Mouse (Mus musculus): ENCODE results near the gene Garem2. TPM values are rescaled to one million over a fixed set of nuclear protein-coding genes. Genes with fewer than 3 reads are reported as not detected.

The Garem2 gene
- total RNA-seq, 2 experiments from 2014 or later, result 0.27 to 0.45 TPM

DNA sequence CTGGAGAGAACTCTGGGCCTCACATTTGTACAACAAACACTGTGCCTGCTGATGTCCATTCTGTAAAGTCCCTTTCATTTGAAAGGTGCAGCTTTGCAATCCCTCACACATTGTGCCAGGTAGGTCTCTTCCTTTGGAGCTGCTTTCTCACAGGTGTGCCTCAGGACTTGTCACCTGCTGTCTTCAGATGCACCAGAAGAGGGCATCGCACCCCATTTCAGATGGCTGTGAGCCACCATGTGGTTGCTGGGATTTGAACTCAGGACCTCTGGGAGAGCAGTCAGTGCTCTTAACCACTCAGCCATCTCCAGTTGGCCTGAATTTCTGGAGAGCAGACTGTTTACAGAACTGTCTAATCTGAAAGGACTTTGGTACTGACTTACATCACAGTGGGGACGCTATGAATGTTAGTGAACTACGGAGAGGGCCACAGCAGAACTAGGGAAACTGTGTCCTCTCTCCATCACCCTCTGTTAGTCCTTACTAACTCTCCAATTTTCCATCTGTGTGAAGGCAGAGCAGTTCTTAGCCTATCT lies 7.6 kb downstream of the Garem2 start:
- no peak for DNase-seq

GRCm38 (mm10) chr5:30113881-30114760 lies 9.2 kb downstream of the Garem2 start:
- DNase-seq, result peak; percentile 88

DNA sequence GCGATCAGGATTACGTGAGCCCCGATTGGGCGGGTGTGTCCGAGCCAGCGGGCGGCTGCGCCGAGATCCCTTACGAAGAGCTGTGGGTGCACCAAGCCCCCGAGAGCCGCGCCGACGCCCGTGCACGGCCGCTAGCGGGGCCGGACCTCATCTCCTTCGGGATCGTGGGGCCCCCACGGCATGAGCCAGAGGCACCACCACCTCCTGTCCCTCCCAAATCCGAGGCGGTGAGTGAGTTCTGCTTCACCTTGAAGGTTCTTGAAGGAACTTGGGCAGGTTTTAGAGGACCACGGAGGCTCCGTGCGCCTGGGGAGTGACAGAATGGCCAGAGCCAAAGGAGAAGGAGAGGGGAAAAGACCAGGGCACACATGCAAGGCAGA lies 9.8 kb downstream of the Garem2 start:
- no peak for DNase-seq

DNA sequence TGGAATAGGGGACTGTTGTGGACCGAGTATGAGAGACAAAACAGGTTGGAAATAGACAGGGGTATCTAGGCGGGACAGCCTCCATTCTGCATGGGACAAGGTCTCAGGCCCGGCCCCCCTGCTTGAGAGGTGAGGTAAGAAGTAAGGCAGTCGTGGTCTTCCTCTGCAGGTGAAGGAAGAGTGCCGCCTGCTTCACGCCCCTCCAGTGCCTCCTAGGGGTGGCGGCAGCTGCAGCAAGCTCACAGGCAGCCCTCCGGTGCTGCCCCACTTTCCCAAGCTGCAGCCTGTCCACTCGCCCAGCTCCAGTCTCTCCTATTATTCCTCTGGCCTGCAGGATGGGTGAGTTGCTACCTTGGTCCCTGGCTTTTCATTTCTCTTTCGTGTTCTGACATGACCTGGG lies 10.8 kb downstream of the Garem2 start:
- no peak for DNase-seq

DNA sequence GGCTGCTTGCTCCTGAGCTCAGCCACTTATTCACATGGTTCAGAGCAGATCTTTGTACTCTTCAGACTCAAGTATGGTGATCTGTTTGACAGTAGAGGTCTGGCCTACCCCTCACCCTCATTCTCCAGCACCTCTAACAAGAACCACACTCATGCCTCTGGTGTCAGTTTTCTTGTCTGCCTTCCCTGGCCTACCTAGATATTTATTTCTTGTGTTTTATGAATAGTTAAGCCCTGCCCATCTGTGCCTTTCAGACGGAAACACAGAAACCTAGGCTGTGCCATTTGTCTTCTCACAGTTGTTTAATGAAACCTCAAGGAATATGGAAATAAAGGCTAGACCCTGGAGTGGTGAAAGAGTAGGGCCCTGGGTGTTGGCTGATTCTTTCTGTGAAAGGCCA lies 13.1 kb downstream of the Garem2 start:
- DNase-seq, result no peak

- DNase-seq, result no peak
These were observed 14.2 kb downstream of the Garem2 start for GRCm38 (mm10) chr5:30119163-30119562.

GRCm38 (mm10) chr5:30120106-30120505 lies 15.1 kb downstream of the Garem2 start:
- no peak for DNase-seq

GRCm38 (mm10) chr5:30122481-30122880 lies 17.5 kb downstream of the Garem2 start:
- DNase-seq, result no peak

GRCm38 (mm10) chr5:30125587-30125986 lies 20.6 kb downstream of the Garem2 start:
- DNase-seq, result no peak

DNA sequence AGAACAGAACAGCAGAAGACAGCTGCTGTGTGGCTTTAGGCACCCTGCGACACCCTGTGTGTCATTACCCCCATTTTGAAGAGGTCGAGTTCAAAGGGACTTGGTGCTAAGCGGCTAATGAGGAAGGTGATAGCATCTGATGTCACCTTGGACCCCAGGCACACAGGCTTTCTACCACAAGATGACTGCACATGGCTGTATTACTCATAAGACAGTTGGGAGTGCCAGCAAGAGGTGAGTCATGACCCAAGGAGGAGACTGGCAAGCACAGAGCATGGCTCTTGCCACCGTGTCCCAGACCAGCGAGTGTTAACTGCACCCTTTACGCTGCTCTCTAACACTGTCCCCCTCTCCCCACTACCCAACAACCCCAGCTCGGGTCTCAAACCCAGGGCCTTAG lies 21.8 kb downstream of the Garem2 start:
- no peak for DNase-seq

DNA sequence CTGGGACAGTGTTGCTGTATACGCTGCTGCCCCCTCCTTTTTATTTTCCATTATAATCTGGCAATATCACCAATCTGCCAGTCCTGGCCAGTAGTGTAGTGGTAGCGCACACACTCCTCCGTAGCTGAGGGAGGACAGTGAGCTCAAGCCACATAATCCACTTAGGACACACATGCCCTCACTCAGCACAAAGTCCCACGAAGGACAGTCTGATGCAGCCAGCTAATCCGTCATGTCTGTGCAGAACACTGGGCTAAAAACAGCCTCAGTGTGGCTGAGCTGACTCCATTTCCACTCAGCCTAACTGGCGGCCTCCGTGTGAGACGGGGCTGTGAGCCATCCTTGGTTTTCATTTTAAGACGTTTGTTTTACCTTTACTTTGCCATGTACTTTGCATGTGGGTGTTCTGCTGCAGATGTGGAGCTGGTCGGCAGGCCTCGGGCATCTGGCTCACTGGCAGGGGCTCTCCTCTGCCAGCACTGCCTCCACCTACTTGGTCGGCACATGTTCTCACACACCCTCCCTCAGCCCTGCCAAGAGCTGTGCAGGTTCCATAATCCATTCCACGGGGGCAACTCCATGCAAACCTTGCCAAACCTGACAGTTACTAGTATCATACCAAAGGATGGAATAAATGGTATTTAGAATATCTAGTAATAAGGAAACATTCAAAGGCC lies 23.1 kb downstream of the Garem2 start:
- no peak for DNase-seq

- no peak for DNase-seq
These were observed 23.7 kb downstream of the Garem2 start for GRCm38 (mm10) chr5:30128680-30129079.

DNA sequence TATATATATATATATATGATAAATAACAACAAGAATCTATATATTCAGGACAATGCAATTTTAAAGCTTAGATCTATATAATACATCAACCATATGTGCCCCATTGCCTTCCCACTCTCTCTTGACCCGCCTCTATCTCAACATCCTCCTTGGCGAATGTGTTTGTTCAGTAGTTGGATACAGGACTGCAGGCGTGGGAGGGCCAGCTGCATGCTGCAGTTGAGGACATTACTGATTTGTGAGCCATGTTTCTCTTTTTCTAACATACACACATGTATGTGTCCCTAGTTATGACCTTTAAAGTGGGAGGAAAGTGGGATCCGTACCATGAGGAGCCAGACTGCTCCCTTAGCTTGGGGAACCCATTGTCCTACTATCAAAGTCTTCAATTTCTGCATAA lies 26.3 kb downstream of the Garem2 start:
- DNase-seq, result no peak

DNA sequence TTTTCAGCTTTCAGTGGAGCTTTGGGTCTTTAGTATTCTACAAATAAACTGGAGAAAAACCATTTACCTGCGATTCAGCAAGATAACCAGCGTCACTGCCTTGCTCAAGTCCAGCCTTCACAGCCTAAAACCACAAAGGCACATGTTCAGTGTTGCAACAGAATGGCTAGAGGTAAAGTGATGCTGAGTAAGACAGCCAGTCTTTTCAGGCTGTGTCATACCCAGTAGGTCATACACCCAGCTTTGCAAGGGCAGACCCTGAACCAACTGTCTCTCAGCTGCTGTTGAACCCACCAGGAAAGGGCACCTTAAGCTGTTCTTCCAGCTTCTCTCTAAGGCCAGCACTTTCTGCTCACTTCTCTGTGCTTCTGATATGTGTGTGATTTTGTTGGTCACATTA lies 27.2 kb downstream of the Garem2 start:
- no peak for DNase-seq

- no peak for DNase-seq
These were observed 30.8 kb downstream of the Garem2 start for GRCm38 (mm10) chr5:30135711-30136231.

GRCm38 (mm10) chr5:30137271-30137670 lies 32.3 kb downstream of the Garem2 start:
- DNase-seq, result no peak

- no peak for DNase-seq
These were observed 33.2 kb downstream of the Garem2 start for GRCm38 (mm10) chr5:30138193-30138592.

DNA sequence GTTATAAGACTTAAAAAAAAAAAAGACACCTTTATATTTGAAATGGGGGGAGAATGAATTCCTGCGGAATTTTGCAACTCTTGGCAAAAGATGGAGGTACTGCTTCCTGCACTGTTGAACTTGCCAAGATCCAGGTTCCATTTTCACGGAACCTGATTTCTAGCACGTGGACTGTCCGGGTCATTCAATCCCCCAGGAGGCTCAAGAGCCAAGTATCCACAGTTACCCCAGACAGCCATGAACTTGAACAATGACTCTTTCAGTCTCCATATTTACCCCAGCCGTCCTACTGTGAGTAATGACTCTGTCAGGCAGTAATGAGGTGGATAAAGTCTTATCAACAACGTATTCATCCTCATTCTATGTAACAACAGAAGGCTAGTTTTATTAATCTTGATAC lies 41.6 kb downstream of the Garem2 start:
- no peak for DNase-seq

DNA sequence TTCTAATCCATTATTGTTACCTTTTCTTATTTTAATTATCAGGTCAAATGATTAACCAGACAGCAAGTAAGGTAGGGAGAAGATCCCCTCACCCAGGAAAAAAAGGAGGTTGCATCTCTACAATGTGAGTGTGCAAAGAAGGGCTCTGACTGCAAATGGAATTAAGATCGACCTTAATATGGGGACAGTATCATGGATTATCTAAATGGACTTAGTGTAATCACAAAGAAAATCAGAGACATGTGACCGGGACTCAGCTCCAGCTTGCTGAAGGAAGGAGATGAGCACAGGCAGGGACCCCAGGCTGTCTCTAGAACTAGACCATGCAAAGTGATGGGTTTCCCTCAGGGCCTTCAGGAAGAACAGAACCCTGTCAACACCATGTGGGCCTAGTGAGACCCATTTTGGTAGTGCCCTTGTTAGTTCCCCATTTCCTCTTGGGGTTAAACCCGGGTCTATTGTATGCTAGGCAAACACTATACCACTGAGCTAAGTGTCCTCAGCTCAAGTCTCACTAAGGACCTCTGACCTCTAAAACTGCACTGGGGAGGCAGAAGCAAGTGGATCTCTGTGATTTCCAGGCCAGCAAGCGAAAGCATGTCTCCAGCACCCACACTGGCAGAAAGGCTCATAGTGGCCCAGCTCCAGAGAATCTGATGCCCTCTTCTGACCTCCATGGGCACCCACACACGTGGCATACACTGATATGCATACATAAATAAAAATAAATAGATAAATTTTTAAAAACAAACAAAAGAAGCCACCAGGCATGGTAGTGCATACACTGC lies 43.4 kb downstream of the Garem2 start:
- no peak for DNase-seq

DNA sequence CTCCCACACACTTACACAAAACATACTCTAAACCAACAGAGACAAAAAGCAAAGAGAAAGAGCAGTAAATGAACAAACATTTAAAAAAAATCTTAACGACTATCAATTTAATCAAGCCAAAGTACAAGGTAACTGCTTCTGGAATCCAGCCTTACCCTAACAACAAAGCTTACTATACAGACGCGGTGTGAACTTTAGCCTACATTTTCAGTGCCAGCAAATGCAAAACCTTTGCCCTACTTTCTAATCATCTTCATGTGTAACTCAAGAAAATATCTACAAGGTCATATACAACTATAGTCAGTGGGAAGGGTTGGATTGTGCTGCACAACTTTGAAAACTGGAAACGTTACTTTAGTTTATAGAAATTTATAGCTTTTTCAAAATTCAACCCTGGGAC lies 47.0 kb downstream of the Garem2 start:
- DNase-seq, result peak; percentile 49

DNA sequence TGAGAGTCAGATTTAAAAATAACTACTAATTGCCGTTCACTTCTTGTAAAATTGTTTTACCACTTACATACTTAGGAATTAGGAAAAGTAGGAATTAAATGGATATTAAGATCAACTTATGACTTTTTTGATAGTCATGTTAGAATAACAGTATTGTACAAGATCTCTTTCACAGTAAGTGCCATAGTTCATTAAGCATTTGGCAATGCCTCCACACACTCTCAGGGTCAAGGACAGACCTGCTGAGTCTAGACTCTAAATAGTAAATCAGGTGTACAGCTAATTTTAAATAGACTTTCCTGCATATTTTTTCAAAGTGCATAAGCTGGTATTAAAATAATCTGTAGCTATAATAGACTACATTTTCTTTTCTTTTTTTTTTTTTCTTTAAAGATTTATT lies 47.5 kb downstream of the Garem2 start:
- no peak for DNase-seq

DNA sequence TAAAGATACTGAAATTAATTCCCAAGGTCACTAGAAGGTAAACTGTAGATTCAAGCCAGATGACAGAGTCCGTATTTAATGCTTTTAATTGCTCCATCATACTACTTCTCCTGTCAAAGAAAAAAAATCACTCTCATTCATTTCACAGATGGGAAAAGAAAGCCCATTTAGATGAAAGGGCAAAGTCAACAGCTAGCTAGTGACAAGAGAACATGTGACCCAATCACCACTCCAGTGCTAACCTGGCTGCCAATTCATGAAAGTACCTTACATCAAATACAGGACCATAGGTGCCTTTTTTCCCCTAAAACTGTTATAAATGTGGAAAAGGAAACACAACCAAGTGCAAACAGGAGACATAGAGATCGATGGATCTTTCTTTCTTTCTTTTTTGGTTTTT lies 48.3 kb downstream of the Garem2 start:
- DNase-seq, result no peak

DNA sequence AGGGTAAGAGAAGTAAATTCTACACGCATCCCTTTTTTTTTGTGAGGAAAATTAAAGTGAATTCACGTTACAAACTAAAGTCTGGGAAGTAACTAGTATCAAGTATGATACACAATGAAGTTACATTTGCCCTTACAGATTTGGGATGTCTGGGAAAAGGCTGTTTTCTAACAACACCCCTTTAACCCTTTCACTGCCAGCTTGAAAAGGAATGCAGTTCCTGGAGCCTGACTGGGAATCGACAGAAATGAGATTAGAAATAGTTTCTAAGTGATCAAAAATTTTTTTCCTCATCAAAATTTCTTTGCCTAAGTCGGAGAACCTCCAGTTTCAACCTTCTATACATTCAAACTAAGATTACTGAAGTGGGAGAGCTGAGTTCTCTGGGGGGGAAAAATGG lies 49.1 kb downstream of the Garem2 start:
- no peak for DNase-seq

Data from heart, postnatal 4 days (tissue).